Comparison of ENCODE assay signal across 7 mouse cellular contexts in the genomic region with DNA sequence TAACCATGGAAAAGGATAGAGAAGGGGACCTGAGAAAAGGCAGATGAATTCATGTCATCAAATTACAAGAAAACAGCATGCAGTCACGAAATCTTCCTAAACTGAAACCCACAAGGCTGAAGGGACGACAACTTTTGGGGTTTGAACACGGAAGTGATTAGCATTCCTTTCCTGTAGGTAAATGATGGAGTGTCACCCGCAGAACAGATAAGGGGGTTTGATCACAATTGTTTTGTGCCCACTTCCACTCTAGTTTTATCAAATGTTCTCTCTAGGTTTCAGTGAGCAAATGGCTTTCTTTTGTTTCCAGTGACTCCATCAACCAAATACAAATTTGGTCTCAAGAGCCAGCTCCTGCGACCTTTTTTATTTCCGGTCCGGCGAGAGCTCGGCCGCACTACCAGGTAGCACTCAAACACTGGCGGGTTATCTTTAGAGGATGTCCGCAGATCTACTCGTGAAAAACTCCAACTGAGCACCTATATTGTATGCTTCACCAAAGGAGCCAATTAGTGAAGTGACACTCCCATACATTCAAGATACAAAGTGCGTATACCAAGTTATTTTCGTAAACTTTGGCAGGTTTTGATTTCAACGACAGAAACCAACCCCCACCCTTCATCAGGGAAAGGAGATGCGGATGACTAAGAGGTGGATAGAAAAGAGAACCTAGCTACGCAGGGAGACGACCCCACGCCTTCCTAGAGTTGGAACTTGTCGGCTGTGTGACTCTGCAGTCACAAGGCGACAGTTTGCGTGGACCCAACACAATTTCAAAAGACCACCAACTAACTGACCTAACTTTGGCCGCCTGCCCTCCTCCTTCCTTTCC. TPM values are rescaled to one million over a fixed set of nuclear protein-coding genes. Genes with fewer than 3 reads are reported as not detected.
DNase-seq lines count a peak whose midpoint lies in the region; ATAC-seq lines count a peak whose summit lies in the region.

No protein-coding gene starts in this region.

- peak; percentile 48 to 53 for DNase-seq in right cerebral cortex, postnatal 10 days (ENCODE audit: low spot score in 2 of 2)
- DNase-seq in right cerebral cortex, postnatal 25 days: no peak
- DNase-seq in c-Kit-positive CD71-positive TER-119-negative erythroid progenitor cells, embryonic 14.5 days (ENCODE audit: low read depth): peak; percentile 27
- no peak for DNase-seq in midbrain, embryonic 10.5 days (ENCODE audit: low spot score)
- DNase-seq in frontal cortex, postnatal 14 days (ENCODE audit: low spot score in 2 of 2): no peak
- no peak for DNase-seq in left cerebral cortex, adult 8-10 months (ENCODE audit: low spot score in 2 of 2)

- 0 out of 2 replicates have a peak, but pooled peaks cover 3% of the 10 kb centered on the region for H3K36me3 ChIP-seq in hindbrain, embryonic 12.5 days
- peaks cover 29% of the 10 kb centered on the region for H3K36me3 ChIP-seq in midbrain, embryonic 10.5 days

- H3K9me3 ChIP-seq in hindbrain, embryonic 12.5 days (replicated peaks): no peaks in the 10 kb centered on the region
- no peaks in the 10 kb centered on the region for H3K9me3 ChIP-seq in midbrain, embryonic 10.5 days (replicated peaks)

- peak overlapping the region; percentile 100 for H3K4me3 ChIP-seq in hindbrain, embryonic 12.5 days
- peak overlapping the region; percentile 77 for H3K4me3 ChIP-seq in midbrain, embryonic 10.5 days

- H3K4me2 ChIP-seq in hindbrain, embryonic 12.5 days (replicated peaks): peak overlapping the region; percentile 66

- peak; percentile 12; the same call in 1 of the 2 replicates for ATAC-seq in hindbrain, embryonic 12.5 days (ENCODE audit: low FRiP score)

- peak overlapping the region; percentile 100 for H3K9ac ChIP-seq in hindbrain, embryonic 12.5 days

- peak overlapping the region; percentile 79 for H3K27ac ChIP-seq in hindbrain, embryonic 12.5 days
- H3K27ac ChIP-seq in midbrain, embryonic 10.5 days (replicated peaks): peak overlapping the region; percentile 98

- WGBS in hindbrain, embryonic 12.5 days: 11% methylated on average over 24 of the region's 24 CpGs
- 13% methylated on average over 24 of the region's 24 CpGs for WGBS in midbrain, embryonic 10.5 days

- H3K27me3 ChIP-seq in hindbrain, embryonic 12.5 days: no peaks in the 10 kb centered on the region
- H3K27me3 ChIP-seq in midbrain, embryonic 10.5 days (ENCODE audit: low read depth, poor library complexity, severe bottlenecking): no peaks in the 10 kb centered on the region

- H3K4me1 ChIP-seq in hindbrain, embryonic 12.5 days: peaks cover 15% of the 10 kb centered on the region
- H3K4me1 ChIP-seq in midbrain, embryonic 10.5 days: peaks cover 15% of the 10 kb centered on the region

RNA-seq across cellular contexts. Expression of gene Ube2l3, which starts 2.1 kb away (rescaled TPM):
- polyA plus RNA-seq in hindbrain, embryonic 12.5 days (2016; fragmentation: Nextera tagmentation; extraction: Ambion mirVana): 346 and 373 TPM in 2 replicates
- polyA plus RNA-seq in midbrain, embryonic 10.5 days (2016; fragmentation: Nextera tagmentation; extraction: Ambion mirVana): 412 and 424 TPM in 2 replicates
- total RNA-seq in left cerebral cortex, adult 8-10 months (2022): 100 to 1,000 TPM; 125 to 149 (median 144) TPM

RNA-seq across cellular contexts. Expression of gene Rimbp3, which starts 8.1 kb away (rescaled TPM):
- 1.3 and 2.0 TPM in 2 replicates for polyA plus RNA-seq in hindbrain, embryonic 12.5 days (2016; fragmentation: Nextera tagmentation; extraction: Ambion mirVana)
- polyA plus RNA-seq in midbrain, embryonic 10.5 days (2016; fragmentation: Nextera tagmentation; extraction: Ambion mirVana): 1.4 and 2.2 TPM in 2 replicates
- 1 to 10 TPM; 2.3 to 3.0 (median 2.7) TPM for total RNA-seq in left cerebral cortex, adult 8-10 months (2022)

RNA-seq across cellular contexts. Expression of gene Hic2, which starts 33.0 kb away (rescaled TPM):
- 12.3 and 13.8 TPM in 2 replicates for polyA plus RNA-seq in hindbrain, embryonic 12.5 days (2016; fragmentation: Nextera tagmentation; extraction: Ambion mirVana)
- 17.3 and 19.3 TPM in 2 replicates for polyA plus RNA-seq in midbrain, embryonic 10.5 days (2016; fragmentation: Nextera tagmentation; extraction: Ambion mirVana)
- 1 to 10 TPM; 4.7 to 6.8 (median 6.2) TPM for total RNA-seq in left cerebral cortex, adult 8-10 months (2022)

RNA-seq across cellular contexts. Expression of gene Ccdc116, which starts 53.3 kb away (rescaled TPM):
- polyA plus RNA-seq in hindbrain, embryonic 12.5 days (2016; fragmentation: Nextera tagmentation; extraction: Ambion mirVana): 0.79 and 1.6 TPM in 2 replicates
- polyA plus RNA-seq in midbrain, embryonic 10.5 days (2016; fragmentation: Nextera tagmentation; extraction: Ambion mirVana): 0.39 and 0.57 TPM in 2 replicates
- 1 to 10 TPM; 1.8 to 7.6 (median 2.9) TPM for total RNA-seq in left cerebral cortex, adult 8-10 months (2022)

RNA-seq across cellular contexts. Expression of gene Ydjc, which starts 55.9 kb away (rescaled TPM):
- polyA plus RNA-seq in hindbrain, embryonic 12.5 days (2016; fragmentation: Nextera tagmentation; extraction: Ambion mirVana): 14.0 and 17.5 TPM in 2 replicates
- polyA plus RNA-seq in midbrain, embryonic 10.5 days (2016; fragmentation: Nextera tagmentation; extraction: Ambion mirVana): 5.4 and 6.8 TPM in 2 replicates
- 10 to 100 TPM; 21.9 to 27.3 (median 24.6) TPM for total RNA-seq in left cerebral cortex, adult 8-10 months (2022)

Comparison
In these comparisons a context has a peak if more than half of its experiments do, and no peak if none do; other contexts are left out.
1. DNase-seq: peak in right cerebral cortex, postnatal 10 days (2 of 2) and c-Kit-positive CD71-positive TER-119-negative erythroid progenitor cells, embryonic 14.5 days (single experiment); none in right cerebral cortex, postnatal 25 days (single experiment), midbrain, embryonic 10.5 days (single experiment), frontal cortex, postnatal 14 days (0 of 2) and left cerebral cortex, adult 8-10 months (0 of 2).